Mouse (Mus musculus) E14TG2a.4 (cell line): ENCODE results near the gene Lhfpl1.

Experiments
- CTCF ChIP-seq: conservative IDR thresholded peaks from 2 replicates; pipeline ENCODE4 v1.5.1; 2014; ENCODE audit warnings: low read length
- NANOG ChIP-seq: IDR thresholded peaks from 2 replicates; pipeline ENCODE4 v1.6.1; 2014; ENCODE audit warnings: borderline replicate concordance, low read length, mixed read lengths
- POU5F1 ChIP-seq: IDR thresholded peaks from 2 replicates; pipeline ENCODE4 v1.6.1; 2014; ENCODE audit warnings: low read length, borderline replicate concordance

DNA sequence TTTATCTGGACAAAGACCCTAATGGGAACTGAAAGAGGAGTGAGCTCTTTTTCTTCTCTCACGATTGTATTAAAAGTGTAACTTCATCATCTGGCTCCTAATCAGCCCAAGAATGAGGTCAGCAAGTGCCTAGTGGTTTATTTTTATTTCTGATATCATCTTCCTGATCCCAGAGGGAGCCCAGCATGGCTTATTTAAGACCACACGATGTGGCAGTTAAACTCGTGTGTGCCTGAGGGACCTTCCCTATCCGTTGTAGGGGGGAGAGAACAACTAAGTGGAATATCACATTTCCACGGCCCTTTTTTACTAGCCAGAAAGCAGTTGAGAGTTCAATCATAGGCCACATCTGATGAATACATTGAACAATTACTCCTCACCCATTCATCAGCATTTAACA lies 87.1 kb downstream of the Lhfpl1 start:
- no peak for TF ChIP-seq CTCF
- no peak for TF ChIP-seq NANOG
- TF ChIP-seq POU5F1 = no peak
